Mouse (Mus musculus) layer of hippocampus, adult 11-12 months (tissue): ENCODE results near the gene Hhipl1.

Experiments
- DNase-seq: peaks from one replicate; pipeline ENCODE4 v3.0.0; 2022; ENCODE audit warnings: low spot score

The Hhipl1 gene

GRCm38 (mm10) chr12:108313244-108313772, 7.2 kb downstream of the Hhipl1 start:
- no peak for DNase-seq

GRCm38 (mm10) chr12:108315818-108316217, 9.7 kb downstream of the Hhipl1 start:
- DNase-seq: no peak

GRCm38 (mm10) chr12:108316655-108317054, 10.6 kb downstream of the Hhipl1 start:
- no peak for DNase-seq

- no peak for DNase-seq
These were observed 11.2 kb downstream of the Hhipl1 start for GRCm38 (mm10) chr12:108317201-108317738.

GRCm38 (mm10) chr12:108317826-108318430, 11.9 kb downstream of the Hhipl1 start:
- DNase-seq: no peak

GRCm38 (mm10) chr12:108318499-108318898, 12.4 kb downstream of the Hhipl1 start:
- DNase-seq: no peak

- DNase-seq: no peak
These were observed 14.0 kb downstream of the Hhipl1 start for GRCm38 (mm10) chr12:108320096-108320495.

- DNase-seq: no peak
These were observed 20.3 kb downstream of the Hhipl1 start for GRCm38 (mm10) chr12:108326401-108326800.

- DNase-seq: peak; percentile 85
These were observed 21.9 kb downstream of the Hhipl1 start for GRCm38 (mm10) chr12:108327889-108328491.

- peak; percentile 91 for DNase-seq
These were observed 27.0 kb downstream of the Hhipl1 start for GRCm38 (mm10) chr12:108333056-108333455.

GRCm38 (mm10) chr12:108333481-108333882, 27.4 kb downstream of the Hhipl1 start:
- DNase-seq: no peak

GRCm38 (mm10) chr12:108333895-108334445, 27.9 kb downstream of the Hhipl1 start, which contains the start of gene Cyp46a1:
TSS of gene Cyp46a1 (plus strand) at chr12:108334381.
- DNase-seq: peak; percentile 100

GRCm38 (mm10) chr12:108334529-108334928, 28.5 kb downstream of the Hhipl1 start:
- no peak for DNase-seq

GRCm38 (mm10) chr12:108338572-108339190, 32.6 kb downstream of the Hhipl1 start:
- DNase-seq: no peak

GRCm38 (mm10) chr12:108348151-108348550, 42.1 kb downstream of the Hhipl1 start:
- DNase-seq: no peak

GRCm38 (mm10) chr12:108349026-108349425, 43.0 kb downstream of the Hhipl1 start:
- DNase-seq: peak; percentile 49

GRCm38 (mm10) chr12:108350931-108351330, 44.9 kb downstream of the Hhipl1 start:
- DNase-seq: no peak

GRCm38 (mm10) chr12:108352371-108353136, 46.5 kb downstream of the Hhipl1 start:
- DNase-seq: no peak

GRCm38 (mm10) chr12:108354284-108354683, 48.2 kb downstream of the Hhipl1 start:
- DNase-seq: no peak

GRCm38 (mm10) chr12:108355271-108355670, 49.2 kb downstream of the Hhipl1 start:
- no peak for DNase-seq

- DNase-seq: no peak
These were observed 49.9 kb downstream of the Hhipl1 start for GRCm38 (mm10) chr12:108355986-108356385.

GRCm38 (mm10) chr12:108363796-108364195, 57.7 kb downstream of the Hhipl1 start:
- DNase-seq: peak; percentile 89
